Mouse (Mus musculus): Measurements from ENCODE around the gene Ubald2. TPM values are rescaled to one million over a fixed set of nuclear protein-coding genes. Genes with fewer than 3 reads are reported as not detected.

Ubald2 gene
- polyA plus RNA-seq, 1 experiment, result 63.2 TPM

DNA sequence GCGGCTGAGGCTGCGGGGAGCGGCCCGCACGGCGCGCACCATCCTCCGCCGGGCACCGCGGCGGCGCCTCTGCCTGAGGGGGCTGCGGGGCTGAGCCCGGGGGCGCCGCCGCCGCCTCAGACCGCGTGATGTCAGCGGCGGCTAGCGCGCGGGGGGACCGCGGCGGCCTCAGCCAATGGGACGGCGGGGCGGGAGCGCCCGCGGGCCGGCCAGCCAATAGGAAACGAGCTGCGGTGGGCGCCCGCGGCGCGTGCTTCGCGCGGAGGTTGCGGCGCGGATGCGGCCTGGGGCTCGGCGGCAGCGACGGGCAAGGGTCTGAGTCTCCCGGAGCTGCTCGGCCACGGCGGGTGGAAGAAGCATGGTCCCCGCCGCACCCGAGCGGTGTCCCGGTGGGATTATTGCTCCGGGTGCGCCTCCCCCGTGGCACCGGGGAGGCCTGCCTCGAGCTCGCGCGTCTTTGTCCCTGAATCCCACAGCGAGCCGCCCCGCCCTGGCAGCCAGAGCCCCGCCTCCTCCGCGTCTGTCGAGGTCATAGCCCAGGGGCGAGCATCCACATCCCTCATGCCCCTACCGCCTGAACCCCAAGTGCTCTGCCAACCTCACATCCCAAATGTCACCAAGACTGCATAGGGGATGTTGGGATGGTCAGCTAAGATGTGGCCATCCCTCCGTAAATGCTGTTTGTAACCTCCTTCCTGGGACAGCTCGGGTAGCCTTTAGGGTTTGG, 20.8 kb upstream of the Ubald2 start, which contains the start of gene Rnf157:
Rnf157 (minus strand) TSS at position 129 of the 727 bp plus-strand sequence.
- Histone ChIP-seq H3K27ac (ENCODE audit: insufficient read depth, low read length) (peak within 1 kb of the TSS; percentile 96), H3K4me1 (ENCODE audit: control insufficient read depth, insufficient read depth, low read length) (no peaks in the 10 kb centered on the region), H3K4me3 (ENCODE audit: insufficient read depth, low read length) (peak within 1 kb of the TSS; percentile 91)
- TF ChIP-seq POLR2A (IDR thresholded peaks at IDR 0.05; ENCODE audit: extremely low read depth, insufficient read depth, low read length) (no peak; the same call in 1 of the 2 replicates), CTCF (IDR thresholded peaks at IDR 0.05; ENCODE audit: extremely low read depth, insufficient read depth, low read length) (no peak)

DNA sequence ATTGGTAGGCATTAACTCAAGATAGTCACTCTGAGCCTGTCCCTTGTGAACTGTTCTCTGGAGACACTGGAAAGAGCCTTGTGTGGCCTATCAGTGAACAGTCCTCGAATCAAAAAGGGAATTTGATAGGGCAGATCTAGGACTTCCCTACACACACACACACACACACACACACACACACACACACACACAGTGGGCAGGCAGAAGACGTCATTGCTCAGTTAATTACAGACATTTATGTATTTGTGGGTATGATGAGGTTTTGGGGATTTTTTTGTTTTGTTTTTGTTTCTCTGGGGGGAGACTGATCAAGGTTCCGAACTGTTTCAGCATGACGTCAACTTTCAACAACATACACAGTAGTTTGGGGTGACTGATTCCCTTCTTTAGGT, 20.3 kb upstream of the Ubald2 start:
- H3K4me1 ChIP-seq (ENCODE audit: control insufficient read depth, insufficient read depth, low read length), result no peaks in the 10 kb centered on the region
- peak overlapping the region; percentile 91 for H3K4me3 ChIP-seq (ENCODE audit: insufficient read depth, low read length)
- 0 out of 2 replicates have a peak overlapping the region, but pooled peaks have one; percentile 96 for H3K27ac ChIP-seq (ENCODE audit: insufficient read depth, low read length)
- TF ChIP-seq POLR2A (IDR thresholded peaks at IDR 0.05; ENCODE audit: extremely low read depth, insufficient read depth, low read length) (no peak), CTCF (IDR thresholded peaks at IDR 0.05; ENCODE audit: extremely low read depth, insufficient read depth, low read length) (no peak)

DNA sequence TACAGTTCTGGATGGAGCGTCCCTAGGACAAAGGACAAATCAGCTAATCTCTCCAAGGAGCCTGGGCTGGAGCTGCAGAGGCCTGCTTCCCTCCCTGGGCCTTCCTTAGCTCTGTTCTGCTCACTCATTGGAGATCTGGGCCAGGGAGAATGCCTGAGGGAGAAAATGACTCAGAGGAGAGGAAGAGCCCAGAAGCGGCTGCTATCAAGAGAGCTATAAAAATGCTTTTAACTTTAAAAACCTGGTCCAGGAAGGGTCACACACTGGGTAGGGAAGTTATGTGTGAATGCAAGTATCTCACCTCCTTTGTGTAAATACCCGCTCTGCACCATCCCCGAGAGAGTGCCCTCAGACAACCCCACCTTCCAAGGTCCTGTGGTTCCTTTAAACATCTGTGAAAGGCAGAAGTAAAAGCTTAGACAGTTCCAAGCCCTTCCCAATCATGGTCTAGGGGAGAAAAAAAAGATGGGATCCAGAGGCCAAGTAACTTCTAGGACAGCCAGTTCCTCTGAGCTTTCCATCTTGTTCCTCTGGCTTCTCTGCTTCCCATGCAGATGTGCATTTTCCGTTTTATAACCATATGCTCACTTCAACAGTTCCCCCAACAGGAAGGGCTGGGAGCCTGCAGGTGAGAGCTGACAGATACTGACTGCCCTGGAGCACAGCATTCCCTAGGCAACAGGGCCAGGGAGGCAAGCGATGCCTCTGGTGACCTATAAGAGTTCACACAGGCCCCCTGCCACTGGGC, 17.5 kb upstream of the Ubald2 start:
- TF ChIP-seq CTCF (IDR thresholded peaks at IDR 0.05; ENCODE audit: extremely low read depth, insufficient read depth, low read length) (no peak), POLR2A (IDR thresholded peaks at IDR 0.05; ENCODE audit: extremely low read depth, insufficient read depth, low read length) (no peak)
- Histone ChIP-seq H3K4me3 (ENCODE audit: insufficient read depth, low read length) (no peak overlapping the region), H3K4me1 (ENCODE audit: control insufficient read depth, insufficient read depth, low read length) (no peaks in the 10 kb centered on the region), H3K27ac (ENCODE audit: insufficient read depth, low read length) (no peak overlapping the region)

DNA sequence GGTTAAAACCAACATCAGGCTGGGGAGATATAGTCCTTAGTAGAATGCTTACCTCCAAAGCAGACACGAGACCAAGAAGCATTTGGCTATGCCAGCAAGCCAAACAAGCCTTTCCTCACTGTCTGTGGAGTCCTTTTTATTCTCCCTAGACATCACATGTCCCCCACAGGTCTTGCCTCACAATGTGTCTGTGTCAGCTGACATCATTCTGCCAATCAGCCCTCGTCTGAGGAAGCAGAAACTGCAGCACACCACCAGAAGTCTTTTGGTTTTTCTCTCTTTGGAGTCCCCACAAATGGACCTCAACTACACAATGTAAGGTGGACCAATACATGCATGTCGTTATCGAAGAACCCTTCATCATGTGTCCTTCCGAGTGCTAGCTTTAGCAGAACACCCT, 16.8 kb upstream of the Ubald2 start:
- H3K4me3 ChIP-seq (ENCODE audit: insufficient read depth, low read length), result no peak overlapping the region
- no peaks in the 10 kb centered on the region for H3K4me1 ChIP-seq (ENCODE audit: control insufficient read depth, insufficient read depth, low read length)
- TF ChIP-seq CTCF (IDR thresholded peaks at IDR 0.05; ENCODE audit: extremely low read depth, insufficient read depth, low read length) (no peak), POLR2A (IDR thresholded peaks at IDR 0.05; ENCODE audit: extremely low read depth, insufficient read depth, low read length) (no peak)
- H3K27ac ChIP-seq (ENCODE audit: insufficient read depth, low read length), result no peak overlapping the region

DNA sequence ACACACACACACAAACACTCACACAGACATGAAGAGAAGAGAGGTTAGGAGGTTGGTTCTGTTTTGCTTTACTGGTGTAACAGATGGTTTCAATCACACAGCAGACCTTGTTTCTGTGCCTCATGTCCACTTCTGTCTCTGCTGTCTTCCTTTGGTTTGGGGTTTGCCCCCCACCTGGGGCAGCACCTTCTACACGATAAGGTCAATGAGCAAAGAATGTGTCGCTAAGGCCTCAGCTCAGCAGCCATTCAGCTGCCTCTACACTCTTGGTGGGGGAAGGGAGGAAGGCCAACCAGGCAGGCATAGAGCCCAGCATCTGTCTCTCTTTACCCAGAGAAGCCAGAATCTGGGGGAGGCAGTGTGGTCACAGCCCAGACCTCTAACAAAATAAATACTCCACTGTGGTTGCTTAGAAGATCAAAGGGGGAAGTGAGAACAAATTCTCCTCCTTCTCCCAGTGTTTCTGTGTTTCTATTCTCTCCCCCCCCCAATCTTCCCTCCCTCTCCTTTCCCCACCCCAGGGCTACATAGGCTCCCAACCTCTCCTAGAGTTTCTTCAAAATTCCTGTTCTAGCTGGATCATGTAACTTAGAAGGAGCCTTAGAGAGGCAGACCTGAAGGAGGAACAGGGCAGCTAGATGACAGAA, 15.6 kb upstream of the Ubald2 start:
- Histone ChIP-seq H3K4me1 (ENCODE audit: control insufficient read depth, insufficient read depth, low read length) (no peaks in the 10 kb centered on the region), H3K27ac (ENCODE audit: insufficient read depth, low read length) (no peak overlapping the region), H3K4me3 (ENCODE audit: insufficient read depth, low read length) (no peak overlapping the region)
- TF ChIP-seq CTCF (IDR thresholded peaks at IDR 0.05; ENCODE audit: extremely low read depth, insufficient read depth, low read length), result no peak
- TF ChIP-seq POLR2A (IDR thresholded peaks at IDR 0.05; ENCODE audit: extremely low read depth, insufficient read depth, low read length), result no peak

DNA sequence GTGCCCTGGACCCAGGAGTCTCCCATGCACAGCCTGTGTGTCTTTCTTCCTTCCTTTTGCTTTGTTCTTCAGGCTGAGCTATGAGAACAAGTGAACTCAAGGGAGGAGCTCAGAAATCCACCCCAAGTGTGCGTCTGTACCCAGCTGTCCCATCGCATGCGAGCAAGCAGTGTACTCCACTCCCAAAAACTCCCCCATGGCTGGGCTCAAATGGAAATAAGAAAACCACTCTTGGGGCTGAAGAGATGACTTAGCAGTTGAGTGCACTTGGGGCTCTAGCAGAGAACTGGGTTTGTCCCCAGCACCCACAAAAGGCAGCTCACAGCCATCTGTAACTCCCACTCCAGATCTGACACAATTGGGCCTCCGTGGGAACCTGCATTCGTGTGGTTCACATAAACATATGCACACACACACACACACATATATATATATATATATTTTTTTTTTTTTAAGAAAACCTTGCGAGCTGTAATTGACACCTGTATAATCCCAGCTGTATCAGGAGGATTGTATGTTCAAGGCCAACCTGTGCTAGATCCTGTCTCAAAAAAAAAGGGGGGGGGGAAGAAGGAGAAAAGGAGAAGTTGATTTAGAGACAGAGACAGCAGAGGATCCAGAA, 14.9 kb upstream of the Ubald2 start:
- H3K4me1 ChIP-seq (ENCODE audit: control insufficient read depth, insufficient read depth, low read length), result no peaks in the 10 kb centered on the region
- no peak overlapping the region for H3K27ac ChIP-seq (ENCODE audit: insufficient read depth, low read length)
- no peak for TF ChIP-seq CTCF (IDR thresholded peaks at IDR 0.05; ENCODE audit: extremely low read depth, insufficient read depth, low read length)
- TF ChIP-seq POLR2A (IDR thresholded peaks at IDR 0.05; ENCODE audit: extremely low read depth, insufficient read depth, low read length), result no peak
- H3K4me3 ChIP-seq (ENCODE audit: insufficient read depth, low read length), result no peak overlapping the region

DNA sequence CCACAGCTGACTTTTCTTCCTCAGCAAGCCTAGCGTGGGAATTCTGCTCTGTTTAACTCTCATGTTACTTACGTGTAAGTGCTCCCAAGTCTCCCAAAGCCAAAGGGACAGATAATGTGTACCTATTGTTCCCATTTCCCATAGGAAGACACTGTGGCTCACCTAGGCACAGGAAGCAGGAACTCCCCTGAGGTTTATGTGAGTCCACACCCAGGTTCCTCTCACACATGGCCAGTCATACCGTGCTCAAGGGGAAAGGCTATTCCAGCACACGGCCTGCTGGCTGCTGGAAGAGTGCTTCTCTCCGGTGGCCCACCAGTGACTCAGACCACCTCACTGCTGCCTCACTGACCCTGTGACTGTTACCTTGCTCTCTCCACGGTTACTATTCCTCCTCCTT, 12.8 kb upstream of the Ubald2 start:
- TF ChIP-seq CTCF (IDR thresholded peaks at IDR 0.05; ENCODE audit: extremely low read depth, insufficient read depth, low read length) (no peak), POLR2A (IDR thresholded peaks at IDR 0.05; ENCODE audit: extremely low read depth, insufficient read depth, low read length) (no peak)
- Histone ChIP-seq H3K4me1 (ENCODE audit: control insufficient read depth, insufficient read depth, low read length) (no peaks in the 10 kb centered on the region), H3K27ac (ENCODE audit: insufficient read depth, low read length) (no peak overlapping the region), H3K4me3 (ENCODE audit: insufficient read depth, low read length) (no peak overlapping the region)

DNA sequence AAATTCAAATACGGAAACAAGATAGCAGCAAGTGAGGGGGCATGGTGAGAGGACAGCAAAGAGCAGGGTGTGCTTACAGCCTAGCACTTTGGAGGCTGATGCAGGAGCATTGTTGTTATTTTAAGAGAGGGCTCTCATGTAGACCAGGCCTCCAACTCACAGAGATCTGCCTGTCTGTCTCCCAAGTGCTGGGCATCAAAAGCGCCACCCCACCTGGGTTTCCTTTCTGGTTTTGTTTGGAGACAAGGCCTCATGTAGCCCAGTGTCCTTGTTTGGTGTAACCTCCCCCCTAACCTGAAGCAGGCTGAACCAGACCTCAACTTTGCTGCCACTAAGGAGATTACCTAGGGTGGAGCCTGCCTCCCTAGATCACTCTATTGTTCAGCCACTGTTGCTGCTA, 11.3 kb upstream of the Ubald2 start:
- H3K4me3 ChIP-seq (ENCODE audit: insufficient read depth, low read length), result no peak overlapping the region
- no peak overlapping the region for H3K27ac ChIP-seq (ENCODE audit: insufficient read depth, low read length)
- TF ChIP-seq CTCF (IDR thresholded peaks at IDR 0.05; ENCODE audit: extremely low read depth, insufficient read depth, low read length) (no peak), POLR2A (IDR thresholded peaks at IDR 0.05; ENCODE audit: extremely low read depth, insufficient read depth, low read length) (no peak)
- H3K4me1 ChIP-seq (ENCODE audit: control insufficient read depth, insufficient read depth, low read length), result no peaks in the 10 kb centered on the region

DNA sequence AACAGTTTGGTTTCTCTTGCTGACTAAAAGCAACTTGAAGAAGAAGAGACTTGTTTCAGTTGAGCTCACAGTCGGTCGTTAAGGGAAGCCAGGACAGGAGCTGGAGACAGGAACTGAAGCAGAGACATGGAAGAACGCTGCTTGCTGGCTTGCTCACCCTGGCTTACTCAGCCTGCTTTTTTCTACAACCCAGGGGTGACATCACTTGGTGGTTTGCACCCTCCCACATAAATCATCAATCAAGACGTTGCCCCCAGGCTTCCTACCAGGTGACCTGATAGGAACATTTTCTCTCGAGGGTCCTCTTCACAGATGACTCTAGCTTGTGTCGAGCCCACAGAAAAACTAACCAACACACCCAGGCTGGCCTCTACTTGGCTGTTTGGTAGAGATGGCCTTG, 10.7 kb upstream of the Ubald2 start:
- Histone ChIP-seq H3K27ac (ENCODE audit: insufficient read depth, low read length) (no peak overlapping the region), H3K4me1 (ENCODE audit: control insufficient read depth, insufficient read depth, low read length) (no peaks in the 10 kb centered on the region), H3K4me3 (ENCODE audit: insufficient read depth, low read length) (no peak overlapping the region)
- TF ChIP-seq CTCF (IDR thresholded peaks at IDR 0.05; ENCODE audit: extremely low read depth, insufficient read depth, low read length), result no peak

Data from cortical plate, adult 2 months (tissue).